Mouse (Mus musculus) testis, adult 2 months (tissue): Measurements from ENCODE around the gene Lef1. TPM values are rescaled to one million over a fixed set of nuclear protein-coding genes. Genes with fewer than 3 reads are reported as not detected.

Experiments used
- H3K27ac ChIP-seq: fragments of 200-500 bp; 2 replicates; pipeline ENCODE4 v1.5.1; 2012; ENCODE audit warnings: low read depth, low read length; ENCODE audit not compliant: control insufficient read depth, insufficient read depth
- H3K27me3 ChIP-seq: fragments of 200-500 bp; 2 replicates; pipeline ENCODE4 v1.6.1; 2012; ENCODE audit warnings: mild to moderate bottlenecking, low read length, moderate library complexity; ENCODE audit not compliant: control insufficient read depth, insufficient read depth
- H3K36me3 ChIP-seq: fragments of 200-500 bp; 2 replicates; pipeline ENCODE4 v1.6.1; 2012; ENCODE audit warnings: mild to moderate bottlenecking, low read length; ENCODE audit not compliant: control insufficient read depth, insufficient read depth
- H3K4me1 ChIP-seq: fragments of 200-500 bp; 2 replicates; pipeline ENCODE4 v1.6.1; 2012; ENCODE audit warnings: low read length; ENCODE audit not compliant: control insufficient read depth, insufficient read depth
- H3K4me3 ChIP-seq: fragments of 200-500 bp; 2 replicates; pipeline ENCODE4 v1.5.1; 2012; ENCODE audit warnings: low read depth, mild to moderate bottlenecking, low read length, moderate library complexity, mixed read lengths; ENCODE audit not compliant: control insufficient read depth
- CTCF ChIP-seq: fragments of 200-500 bp; IDR thresholded peaks from 2 replicates; pipeline ENCODE4 v1.5.1; 2012; ENCODE audit warnings: low read depth, mild to moderate bottlenecking, inconsistent platforms, low read length, moderate library complexity; ENCODE audit not compliant: control insufficient read depth, insufficient read depth, insufficient replicate concordance
- POLR2A ChIP-seq: fragments of 200-500 bp; IDR thresholded peaks from 2 replicates; pipeline ENCODE4 v1.6.1; 2012; ENCODE audit warnings: low read depth, mild to moderate bottlenecking, inconsistent platforms, low read length, moderate library complexity; ENCODE audit not compliant: control insufficient read depth
- polyA plus RNA-seq: library from polyadenylated mRNA; depleted of rRNA; stranded (reverse); fragments of >200 nt; gene quantifications from 2 replicates; pipeline ENCODE4 v1.2.3, GENCODE M21; 2012

The Lef1 gene
- polyA plus RNA-seq, 1 experiment, result 84.7 TPM

DNA sequence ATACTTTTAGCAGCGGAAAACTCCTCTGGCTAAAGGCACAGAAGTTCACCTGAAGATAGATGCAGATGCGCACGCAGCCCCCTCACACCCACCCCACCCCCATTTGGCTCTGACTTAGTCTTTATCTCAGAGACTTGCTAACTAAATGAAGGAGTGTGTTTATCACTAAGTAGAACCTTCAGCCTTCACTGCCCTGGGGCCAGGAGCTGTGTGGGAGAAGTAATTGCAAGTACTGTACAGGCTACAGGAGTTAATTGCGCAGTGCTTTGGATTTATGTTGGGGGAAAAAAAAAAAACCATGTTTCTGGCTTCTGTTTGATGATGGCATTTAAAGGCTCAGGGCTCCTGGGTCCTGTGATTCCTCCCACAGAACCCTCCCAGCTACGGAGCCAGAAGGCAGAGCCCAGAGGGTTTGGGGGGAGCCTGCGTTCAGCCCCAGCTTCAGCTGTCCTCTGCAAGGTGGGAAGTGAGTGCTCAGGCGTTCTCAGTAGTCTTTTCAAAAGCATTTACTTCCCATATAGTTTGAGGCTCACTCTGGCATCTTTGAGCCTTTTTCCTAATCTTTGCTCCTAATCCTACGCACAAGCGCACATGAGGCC lies 103.9 kb downstream of the Lef1 start:
- Histone ChIP-seq H3K27me3 (no peaks in the 10 kb centered on the region), H3K36me3 (no peaks in the 10 kb centered on the region), H3K27ac (no peak overlapping the region)

DNA sequence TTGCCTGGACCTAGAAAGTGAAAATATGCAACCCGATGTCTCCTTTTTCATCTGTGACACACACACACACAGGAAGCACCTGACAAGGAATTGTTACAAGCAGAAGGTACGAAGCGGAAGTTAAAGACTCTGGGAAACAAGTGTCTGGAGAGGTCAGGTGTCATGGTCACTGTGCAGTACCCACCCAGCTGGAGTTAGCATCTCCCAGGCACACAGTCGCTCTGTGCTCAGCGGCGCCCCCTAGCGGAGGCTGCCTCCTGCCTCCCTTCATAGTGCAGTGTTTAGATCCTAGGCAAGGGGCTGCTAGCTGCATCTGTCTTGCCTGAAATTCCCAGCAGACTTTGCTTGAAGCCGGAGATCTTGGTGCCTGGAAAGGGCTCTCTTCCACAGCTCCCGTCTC lies 104.6 kb downstream of the Lef1 start:
- no peak overlapping the region for H3K27ac ChIP-seq
- no peaks in the 10 kb centered on the region for H3K27me3 ChIP-seq
- no peaks in the 10 kb centered on the region for H3K36me3 ChIP-seq
- TF ChIP-seq POLR2A (no peak), CTCF (peak; percentile 84; the same call in 1 of the 2 replicates)
- H3K4me3 ChIP-seq, result no peak overlapping the region
- no peaks in the 10 kb centered on the region for H3K4me1 ChIP-seq

More for the DNA sequence above, 103.9 kb downstream of the Lef1 start:
- no peak for TF ChIP-seq POLR2A
- Histone ChIP-seq H3K4me1 (no peaks in the 10 kb centered on the region), H3K4me3 (no peak overlapping the region)

DNA sequence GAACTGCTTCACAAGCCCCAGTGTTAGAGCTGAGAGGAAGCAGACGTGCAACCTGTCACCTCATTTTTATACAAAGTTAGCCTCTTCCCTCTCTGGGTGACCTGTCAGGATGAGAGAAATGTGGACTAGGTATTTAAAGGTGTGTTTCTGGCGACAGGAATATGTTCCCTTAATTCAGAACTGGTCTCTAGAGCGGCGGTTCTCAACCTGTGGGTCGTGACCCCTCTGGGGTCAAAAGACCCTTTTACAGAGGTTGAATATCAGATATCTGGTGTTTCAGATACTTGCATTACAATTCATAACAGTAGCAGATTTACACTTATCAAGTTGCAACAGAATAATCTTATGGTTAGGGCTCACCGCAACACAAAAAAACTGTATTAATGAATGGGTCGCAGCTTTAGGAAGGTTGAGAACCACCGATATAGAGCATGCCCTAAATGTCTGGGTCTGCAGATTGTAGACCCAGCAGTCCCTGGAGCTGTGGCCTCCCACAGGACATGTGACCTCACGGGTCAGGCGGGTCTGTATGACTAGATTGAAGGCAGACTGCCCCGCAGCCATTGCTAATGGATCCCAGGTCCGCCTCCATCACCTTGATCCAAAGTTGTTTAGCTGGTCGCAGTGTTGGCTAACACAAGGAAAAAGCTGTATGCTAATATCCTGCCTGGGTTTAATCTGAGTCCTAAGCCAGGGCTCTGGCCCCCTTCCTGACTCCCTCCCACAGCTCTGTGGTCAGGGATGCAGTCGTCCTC lies 108.5 kb downstream of the Lef1 start:
- Histone ChIP-seq H3K27me3 (no peaks in the 10 kb centered on the region), H3K4me3 (no peak overlapping the region), H3K27ac (no peak overlapping the region), H3K36me3 (no peaks in the 10 kb centered on the region), H3K4me1 (no peaks in the 10 kb centered on the region)
- TF ChIP-seq POLR2A (no peak), CTCF (no peak)

DNA sequence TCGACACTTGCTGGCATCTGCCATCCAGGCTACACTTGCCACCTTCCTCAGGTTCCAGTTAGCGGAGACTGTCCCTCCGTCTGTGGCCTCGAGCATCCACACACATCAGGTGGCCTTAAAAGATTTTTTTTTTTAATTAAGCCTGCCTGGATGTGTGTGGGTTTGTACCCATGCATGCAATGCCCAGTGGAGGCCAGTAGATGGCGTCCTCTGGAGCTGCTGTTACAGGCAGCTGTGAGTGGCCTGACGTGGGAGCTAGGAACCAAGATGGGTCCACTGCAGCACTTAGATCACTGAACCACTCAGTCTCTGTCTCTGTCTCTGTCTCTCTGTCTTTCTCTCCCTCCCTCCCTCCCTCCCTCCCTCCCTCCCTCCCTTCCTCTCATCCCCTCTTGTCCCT lies 117.8 kb downstream of the Lef1 start:
- no peaks in the 10 kb centered on the region for H3K36me3 ChIP-seq
- H3K27ac ChIP-seq, result no peak overlapping the region
- peaks cover 5% of the 10 kb centered on the region for H3K4me1 ChIP-seq
- H3K27me3 ChIP-seq, result no peaks in the 10 kb centered on the region
- no peak overlapping the region for H3K4me3 ChIP-seq
- TF ChIP-seq CTCF (peak; percentile 83; the same call in 1 of the 2 replicates), POLR2A (no peak)

DNA sequence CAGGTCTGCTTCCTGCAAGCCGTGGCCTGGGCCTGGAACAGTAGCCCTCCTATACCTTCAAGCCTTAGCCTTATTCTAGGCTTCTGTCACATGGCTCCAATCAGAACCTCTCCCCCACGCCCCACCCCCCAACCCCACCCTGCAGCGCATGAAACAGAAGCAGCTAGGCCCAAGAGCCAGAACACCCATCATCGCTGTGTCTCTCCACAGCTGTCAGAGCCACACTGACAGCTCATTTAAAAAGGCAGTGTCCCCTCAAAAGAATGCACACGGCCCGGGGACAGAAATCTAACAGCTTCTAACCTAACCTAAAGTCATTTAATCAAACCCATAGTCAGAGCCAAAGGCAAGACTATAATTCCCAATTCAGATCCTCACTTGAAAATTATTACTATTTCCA lies 126.8 kb downstream of the Lef1 start:
- no peak for TF ChIP-seq CTCF
- TF ChIP-seq POLR2A, result no peak
- no peak overlapping the region for H3K4me3 ChIP-seq
- H3K36me3 ChIP-seq, result no peaks in the 10 kb centered on the region
- H3K27ac ChIP-seq, result no peak overlapping the region
- no peaks in the 10 kb centered on the region for H3K27me3 ChIP-seq
- no peaks in the 10 kb centered on the region; the same call in 1 of the 2 replicates for H3K4me1 ChIP-seq

DNA sequence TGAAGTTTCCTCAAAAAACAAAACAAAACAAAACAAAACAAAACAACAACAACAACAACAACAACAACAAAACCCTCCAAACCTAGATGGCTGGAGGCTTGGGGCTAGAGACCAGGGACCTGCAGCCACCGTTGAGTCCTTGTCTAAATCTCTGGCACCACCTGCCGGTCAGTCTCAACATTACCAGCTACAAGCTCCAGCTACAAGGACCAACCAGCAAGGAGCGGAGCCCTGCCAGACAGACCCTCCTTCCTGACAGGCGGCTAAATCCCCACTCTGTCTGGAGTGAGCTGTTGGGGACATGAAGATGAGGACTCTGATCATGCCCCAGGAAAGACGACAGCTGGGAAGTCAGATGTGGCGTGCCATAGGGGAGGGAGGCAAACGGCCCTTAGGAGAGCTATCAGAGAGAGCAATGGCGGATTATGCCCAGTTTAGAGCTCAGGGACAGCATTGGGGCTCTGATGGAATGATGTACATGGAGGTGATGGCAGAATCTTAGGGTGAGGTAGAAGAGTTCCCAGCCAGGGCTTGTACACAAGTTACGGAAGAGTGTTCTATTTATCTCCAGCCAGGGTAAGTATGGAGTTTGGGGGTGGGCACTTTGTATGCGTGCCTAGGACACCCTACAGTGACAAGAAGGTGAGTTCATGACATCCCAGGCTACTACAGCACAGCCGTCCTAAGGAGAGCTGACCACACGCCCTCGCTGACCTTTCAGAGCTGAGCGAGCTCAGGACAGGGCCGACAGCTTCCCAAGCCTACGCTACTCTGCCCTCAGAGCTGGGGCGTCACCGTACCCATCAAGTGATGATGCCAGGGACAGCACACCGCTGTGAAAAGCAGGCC lies 127.7 kb downstream of the Lef1 start:
- Histone ChIP-seq H3K4me3 (no peak overlapping the region), H3K27ac (no peak overlapping the region), H3K27me3 (no peaks in the 10 kb centered on the region), H3K4me1 (no peaks in the 10 kb centered on the region; the same call in 1 of the 2 replicates), H3K36me3 (no peaks in the 10 kb centered on the region)
- TF ChIP-seq CTCF (peak; percentile 58; the same call in 1 of the 2 replicates), POLR2A (no peak)

DNA sequence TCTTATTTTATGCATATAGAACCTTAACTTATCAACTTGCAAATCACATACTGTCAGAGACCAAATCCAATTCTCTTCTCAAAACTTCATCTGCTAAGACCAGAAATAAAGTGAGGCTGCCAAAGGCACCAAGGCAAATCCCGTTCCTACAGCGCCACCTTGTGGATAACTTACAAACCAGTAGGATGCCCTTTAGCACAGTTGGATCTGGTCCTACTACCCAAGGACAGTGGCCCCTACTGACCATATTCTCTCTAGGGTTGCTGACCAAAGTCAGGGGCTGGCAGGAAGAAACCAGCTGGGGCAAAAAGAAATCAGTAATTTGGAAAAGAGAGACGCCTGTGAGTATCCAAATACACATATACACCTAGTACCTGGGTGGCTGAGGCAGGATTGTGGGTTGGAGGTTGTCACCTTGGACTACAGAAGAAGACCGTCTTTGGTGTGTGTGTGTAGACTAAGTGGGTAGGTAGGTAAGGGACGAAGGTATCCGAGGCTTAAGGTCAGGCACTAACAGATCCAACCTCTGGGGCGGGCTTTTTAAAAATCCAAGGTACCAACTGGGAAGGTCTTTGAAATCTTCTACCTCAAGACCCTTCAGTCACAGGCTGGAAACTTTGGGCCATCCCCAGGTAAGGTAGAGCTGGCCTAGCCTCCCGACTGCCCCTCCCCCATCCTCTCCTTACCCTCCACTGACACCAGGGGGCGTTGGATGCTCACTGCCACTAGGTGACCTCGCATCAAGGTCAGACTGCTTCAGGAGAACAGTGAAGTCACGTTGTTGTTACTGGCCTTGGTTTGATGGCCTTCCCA lies 135.7 kb downstream of the Lef1 start:
- Histone ChIP-seq H3K4me1 (peaks cover 2% of the 10 kb centered on the region; the same call in 1 of the 2 replicates), H3K4me3 (no peak overlapping the region), H3K27ac (peak overlapping the region; percentile 38; the same call in 1 of the 2 replicates), H3K36me3 (no peaks in the 10 kb centered on the region), H3K27me3 (no peaks in the 10 kb centered on the region)
- TF ChIP-seq POLR2A (no peak), CTCF (peak; percentile 73; the same call in 1 of the 2 replicates)
